Mouse (Mus musculus) cerebellum, postnatal 14 days (tissue): ENCODE measurements around the gene Slc35c1.
"Not testable (repeated sequence)": the region's sequence is repeated elsewhere in the genome, so short reads cannot be mapped to it uniquely, and the experiment has no call there.

Source experiments
- DNase-seq, 2 experiments: peaks; one replicate each; pipeline ENCODE4 v3.0.0; 2021; ENCODE audit warnings: mixed read lengths in 2 of 2

Slc35c1 gene

GRCm38 (mm10) chr2:92459921-92460707, at the start of gene Slc35c1:
Slc35c1 (minus strand) TSS chr2:92460538.
- DNase-seq: peak; percentile 53 to 58

- DNase-seq: no peak
Measured at GRCm38 (mm10) chr2:92505291-92505690, 45.0 kb upstream of the Slc35c1 start.

DNA sequence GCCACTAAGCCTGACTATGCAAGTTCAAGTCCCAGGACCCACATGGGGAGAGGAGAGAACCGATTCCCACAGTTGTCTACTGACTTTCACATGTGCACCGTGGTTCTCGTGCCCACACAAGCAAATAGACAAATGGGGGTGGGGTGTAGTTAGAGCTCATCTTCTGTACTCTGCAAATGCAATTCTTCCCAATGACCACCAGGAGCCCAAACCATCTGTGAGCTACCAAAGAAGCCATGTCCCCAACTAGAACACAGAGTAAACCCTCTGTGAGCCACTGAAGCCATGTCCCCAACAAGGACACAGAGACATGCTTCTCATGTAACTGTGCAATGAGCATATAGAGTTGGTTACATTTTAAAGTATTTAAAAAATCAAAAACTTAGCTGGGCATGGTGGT, 43.1 kb upstream of the Slc35c1 start:
- DNase-seq: no peak

GRCm38 (mm10) chr2:92499701-92500322, 39.5 kb upstream of the Slc35c1 start:
- no peak for DNase-seq

DNA sequence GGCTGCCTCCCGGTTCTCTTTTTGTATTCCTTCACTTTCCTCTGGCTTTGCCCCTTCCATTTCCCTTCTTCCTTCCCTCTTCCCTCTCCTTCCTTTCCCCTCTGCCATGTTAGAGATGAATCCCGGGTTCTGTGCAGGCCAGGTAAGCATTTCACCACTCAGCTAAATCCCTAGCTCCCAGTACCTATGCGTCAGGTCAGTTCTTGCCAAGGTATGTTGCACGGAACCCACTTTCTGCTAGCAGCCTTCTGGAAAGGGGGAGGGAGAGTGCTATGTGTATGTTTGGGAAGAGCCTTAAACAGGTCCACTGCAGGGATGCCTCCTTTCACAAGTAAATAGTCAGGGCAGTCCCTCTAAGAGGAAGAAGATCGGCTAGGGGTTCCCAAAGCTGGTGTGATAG, 36.8 kb upstream of the Slc35c1 start:
- DNase-seq: no peak

GRCm38 (mm10) chr2:92496681-92497080, 36.3 kb upstream of the Slc35c1 start:
- DNase-seq: no peak

GRCm38 (mm10) chr2:92494956-92495355, 34.6 kb upstream of the Slc35c1 start:
- DNase-seq: no peak

DNA sequence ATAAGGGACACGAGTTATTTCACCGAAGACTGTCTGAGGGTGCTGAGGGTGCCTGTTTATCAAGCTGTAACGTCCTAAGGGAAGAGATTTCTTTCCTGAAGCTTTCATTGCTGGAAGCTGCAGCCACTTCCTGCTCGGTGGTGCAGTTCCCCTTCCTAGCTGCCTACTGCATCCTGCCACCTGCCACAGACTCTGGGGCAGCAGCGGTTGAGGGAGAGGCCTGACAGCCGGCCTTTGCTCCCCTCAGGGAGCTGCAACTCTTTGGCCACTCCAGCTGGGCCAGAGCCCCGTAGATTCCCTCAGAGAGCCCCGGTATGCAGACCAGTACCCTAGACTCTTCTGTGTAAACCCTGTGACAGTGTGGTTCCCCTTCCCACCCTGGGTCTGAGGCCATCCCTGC, 34.1 kb upstream of the Slc35c1 start:
- DNase-seq: no peak

DNA sequence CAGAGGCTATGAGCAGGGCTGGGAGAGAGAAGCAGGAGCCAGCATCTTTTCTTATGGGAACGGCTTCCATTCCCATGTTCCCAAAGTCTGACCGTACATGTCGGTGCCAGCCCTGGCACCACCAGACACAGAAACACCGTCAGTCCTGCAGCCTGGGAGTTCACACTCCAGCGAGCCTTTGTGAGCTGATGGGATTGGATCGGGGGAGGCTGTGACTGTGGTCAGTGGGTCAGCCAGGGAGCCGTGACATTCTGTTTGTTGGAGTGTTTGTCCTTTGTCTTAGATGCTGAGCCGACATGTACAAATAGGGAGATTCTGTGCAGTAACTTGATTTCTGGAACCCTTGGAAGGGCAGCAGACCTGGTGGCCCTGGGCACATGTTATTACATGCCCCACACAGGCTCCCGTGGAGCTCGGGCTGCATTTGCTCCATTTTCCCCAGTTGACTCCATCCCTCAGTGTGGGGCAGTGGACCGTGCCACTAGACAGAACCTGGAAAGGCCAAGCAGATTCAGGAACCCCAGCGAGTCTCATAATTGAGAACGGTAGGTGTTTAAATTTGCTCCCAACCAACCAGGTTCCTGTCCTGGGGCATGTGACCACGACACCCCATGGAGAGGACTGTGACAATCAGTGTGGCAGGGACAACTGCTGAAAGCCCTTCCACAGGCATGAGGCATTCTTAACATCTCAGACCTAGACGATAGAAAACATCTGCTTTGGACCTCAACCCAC, 33.5 kb upstream of the Slc35c1 start:
- peak; percentile 74 to 80 for DNase-seq

DNA sequence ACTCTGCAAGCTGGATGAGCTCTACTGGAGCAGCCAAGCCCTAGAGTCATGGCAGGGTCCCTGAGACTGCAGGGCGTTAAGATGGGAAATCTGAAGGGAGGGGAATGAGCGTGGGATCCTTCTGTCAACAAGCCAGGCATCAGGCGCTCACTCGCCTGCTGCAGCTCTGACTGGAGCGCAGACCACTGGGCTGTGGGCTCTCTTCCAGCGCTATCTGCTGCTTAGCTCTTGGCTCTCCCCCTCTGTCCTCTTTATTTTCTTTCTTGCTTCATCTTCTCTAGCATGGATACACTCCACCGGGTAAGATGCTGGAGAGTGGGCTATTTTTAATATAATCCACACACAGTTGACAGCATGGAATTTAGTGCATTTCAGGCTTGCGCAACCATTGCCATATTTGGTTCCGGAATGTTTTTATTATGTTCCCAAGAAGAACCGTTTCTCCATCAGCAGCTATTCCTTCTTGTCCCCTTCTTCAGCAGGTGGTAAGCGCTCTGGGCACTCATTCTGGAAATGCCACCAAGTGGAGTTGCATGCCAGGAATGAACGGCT, 31.7 kb upstream of the Slc35c1 start:
- peak; percentile 56 to 58 for DNase-seq

GRCm38 (mm10) chr2:92490541-92490940, 30.2 kb upstream of the Slc35c1 start:
- DNase-seq: peak; percentile 76 to 79

DNA sequence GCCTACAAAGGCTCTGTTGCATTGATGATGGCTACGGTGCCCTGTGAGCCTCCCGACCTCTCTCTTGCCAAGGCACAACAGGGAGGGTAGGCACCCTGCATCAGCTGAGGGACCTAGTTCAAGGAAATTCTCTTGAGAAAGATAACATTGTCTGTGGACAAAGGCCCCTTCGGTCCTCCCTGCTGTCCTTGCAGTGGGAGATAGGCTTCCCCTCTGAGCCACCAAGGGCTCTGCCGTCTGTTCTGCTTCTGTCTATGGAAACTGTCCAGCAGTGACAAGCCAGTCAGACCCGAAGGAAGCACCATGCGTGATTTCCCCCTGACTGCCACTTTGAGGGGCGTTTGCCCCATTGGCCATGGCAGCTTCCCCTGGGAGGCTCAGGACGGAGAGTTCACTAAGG, 27.5 kb upstream of the Slc35c1 start:
- no peak for DNase-seq

DNA sequence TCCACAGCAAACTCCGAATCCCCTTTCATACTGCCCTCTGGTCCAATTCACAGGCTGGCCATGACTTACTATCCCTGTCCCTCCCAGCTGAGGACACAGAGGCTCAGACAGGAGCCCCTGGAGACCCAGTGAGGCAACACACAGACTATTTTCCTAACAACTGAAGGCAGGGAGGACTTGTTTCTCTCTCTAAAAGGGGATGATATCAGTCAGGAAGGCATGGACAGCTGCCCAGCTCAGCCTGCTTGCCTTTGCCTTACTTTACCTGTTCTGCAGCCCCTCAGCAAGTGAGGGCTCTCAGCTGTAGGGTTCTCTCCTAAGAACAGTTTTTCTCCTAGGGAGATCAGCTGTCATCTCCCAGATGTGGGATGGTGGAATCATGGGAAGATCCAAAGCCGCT, 26.6 kb upstream of the Slc35c1 start:
- DNase-seq: no peak

GRCm38 (mm10) chr2:92486403-92486802, 26.1 kb upstream of the Slc35c1 start:
- DNase-seq: peak; percentile 90 to 94

DNA sequence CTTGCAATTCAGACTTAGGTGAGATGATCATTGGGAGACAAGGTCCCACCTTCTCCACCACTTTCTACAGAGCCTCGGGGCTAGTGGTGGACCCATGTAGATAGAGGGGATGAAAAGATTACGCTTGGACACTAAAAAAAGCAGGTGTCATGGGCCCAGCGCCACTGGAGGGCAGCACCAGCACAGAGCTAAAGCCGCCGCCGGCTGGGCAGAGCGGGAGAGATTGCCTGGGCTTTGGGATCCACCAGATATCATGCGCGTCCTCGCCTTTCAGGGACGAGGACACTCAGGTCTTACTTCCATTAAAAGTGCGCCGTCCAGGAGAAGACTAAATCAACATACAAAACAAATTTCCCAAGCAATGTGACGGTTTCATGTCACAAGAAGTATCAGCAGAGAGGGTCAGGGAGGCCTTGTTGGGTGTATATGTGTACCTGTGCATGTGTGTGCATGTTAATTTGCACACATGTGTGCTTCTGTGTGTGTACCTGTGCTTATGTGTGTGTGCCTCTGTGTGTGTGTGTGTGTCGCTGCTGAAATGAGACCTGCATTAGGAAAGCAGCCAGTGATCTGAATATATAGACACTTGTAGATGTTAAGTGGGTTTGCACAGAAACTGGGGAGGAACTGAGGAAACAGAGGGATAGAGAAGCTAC, 25.4 kb upstream of the Slc35c1 start:
- peak; percentile 89 to 92 for DNase-seq

GRCm38 (mm10) chr2:92484256-92485025, 24.1 kb upstream of the Slc35c1 start:
- DNase-seq: no peak

- no peak for DNase-seq
Measured at GRCm38 (mm10) chr2:92483505-92483904, 23.2 kb upstream of the Slc35c1 start.

DNA sequence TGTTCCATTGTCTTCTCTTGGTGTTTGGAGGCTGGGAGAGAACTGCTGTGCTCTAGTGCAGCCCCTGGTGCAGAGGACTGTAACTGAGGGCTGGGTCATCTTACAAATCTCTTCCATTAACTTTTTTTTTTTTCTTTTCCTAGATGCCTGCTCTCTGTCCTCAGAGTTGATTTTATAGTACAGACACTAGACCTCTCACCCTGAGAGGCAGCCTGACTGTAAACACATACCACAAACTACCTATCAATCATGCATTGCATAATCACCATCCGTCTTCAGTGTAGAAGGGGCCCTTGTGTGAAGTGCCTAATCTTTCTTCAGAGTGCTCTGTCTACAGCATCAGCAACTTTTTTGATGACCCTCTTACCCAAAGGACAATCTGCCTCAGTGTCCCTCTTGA, 22.2 kb upstream of the Slc35c1 start:
- DNase-seq: no peak

- DNase-seq: no peak
Measured at GRCm38 (mm10) chr2:92478313-92478688, 18.0 kb upstream of the Slc35c1 start.

- no peak for DNase-seq
Measured at GRCm38 (mm10) chr2:92477672-92478312, 17.5 kb upstream of the Slc35c1 start.

DNA sequence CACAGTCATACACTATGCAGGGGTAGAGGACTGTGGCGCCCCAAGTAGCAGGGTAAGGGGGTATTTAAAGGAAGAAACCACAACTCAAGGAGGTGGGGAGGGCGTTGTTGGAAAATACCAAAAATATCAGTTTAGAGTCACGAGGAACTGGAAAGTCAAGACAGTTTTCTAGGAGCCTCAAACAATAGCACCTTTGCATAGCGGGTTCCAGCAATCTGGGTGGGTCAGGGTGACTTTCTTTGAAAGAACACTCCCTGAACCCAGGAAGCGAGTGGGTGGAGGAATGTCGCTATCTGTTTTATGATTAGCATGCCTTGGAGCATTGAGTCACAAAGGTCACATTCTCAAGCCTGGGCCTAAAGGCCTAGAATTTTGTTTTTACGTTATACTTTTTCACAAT, 16.2 kb upstream of the Slc35c1 start:
- not testable (repeated sequence) for DNase-seq

DNA sequence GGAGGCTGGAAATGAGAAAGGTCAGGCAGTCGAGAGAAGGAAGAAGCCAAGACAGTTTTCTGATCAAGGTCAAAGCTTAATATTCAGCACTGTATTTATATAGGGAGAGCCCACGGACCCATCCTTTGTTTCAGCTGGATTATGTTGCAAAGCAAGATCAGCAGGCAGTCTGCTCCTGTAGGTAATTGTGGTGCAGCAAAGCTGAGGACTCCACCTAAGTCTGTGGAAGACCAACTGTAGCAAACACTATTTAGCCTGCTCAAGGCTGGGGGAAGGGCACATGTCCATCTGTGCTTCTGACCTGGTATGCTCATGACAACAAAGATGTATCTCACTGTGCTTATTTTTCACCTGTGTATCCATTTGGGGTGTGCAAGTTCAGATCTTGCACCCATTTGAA, 15.4 kb upstream of the Slc35c1 start:
- DNase-seq: no peak
